Mouse (Mus musculus): ENCODE data around the gene Cdca3. TPM values are rescaled to one million over a fixed set of nuclear protein-coding genes. Genes with fewer than 3 reads are reported as not detected.

Cdca3 gene
- polyA plus RNA-seq (2016; fragmentation: Nextera tagmentation; extraction: Ambion mirVana): 105 and 121 TPM in 2 replicates

- under 1% methylated on average over 55 of the region's 55 CpGs for WGBS
- Histone ChIP-seq H3K4me1 (replicated peaks) (peaks cover 19% of the 10 kb centered on the region), H3K36me3 (peaks cover 47% of the 10 kb centered on the region), H3K9ac (peak within 1 kb of the TSS; percentile 79), H3K27me3 (replicated peaks) (no peaks in the 10 kb centered on the region), H3K4me2 (peak within 1 kb of the TSS; percentile 94), H3K27ac (ENCODE audit: poor library complexity, severe bottlenecking) (peak within 1 kb of the TSS; percentile 85), H3K4me3 (peak within 1 kb of the TSS; percentile 68), H3K9me3 (replicated peaks) (no peaks in the 10 kb centered on the region)
- ATAC-seq (ENCODE audit: insufficient number of reproducible peaks, low FRiP score): peak; percentile 96
These were observed at the start of gene Cdca3, which contains the start of gene Usp5 for GRCm38 (mm10) chr6:124828868-124829798. Gene Cdca3 (plus strand): TSS chr6:124829547. Gene Usp5 (minus strand): TSS chr6:124829484.

- Histone ChIP-seq H3K9me3 (replicated peaks) (0 out of 2 replicates have a peak, but pooled peaks cover 2% of the 10 kb centered on the region), H3K4me3 (peak overlapping the region; percentile 43), H3K27ac (ENCODE audit: poor library complexity, severe bottlenecking) (no peak overlapping the region), H3K4me1 (replicated peaks) (peaks cover 12% of the 10 kb centered on the region), H3K36me3 (no peaks in the 10 kb centered on the region), H3K4me2 (peak overlapping the region; percentile 86), H3K27me3 (replicated peaks) (peaks cover 26% of the 10 kb centered on the region), H3K9ac (peak overlapping the region; percentile 51; the same call in 1 of the 2 replicates)
- 5% methylated on average over 10 of the region's 10 CpGs for WGBS
- ATAC-seq (ENCODE audit: insufficient number of reproducible peaks, low FRiP score): no peak
These were observed 49.3 kb upstream of the Cdca3 start for GRCm38 (mm10) chr6:124779984-124780416.

- WGBS: 80% methylated on average over 7 of the region's 7 CpGs
- H3K4me1 ChIP-seq (replicated peaks): peaks cover 12% of the 10 kb centered on the region
- no peaks in the 10 kb centered on the region for H3K36me3 ChIP-seq
- H3K27ac ChIP-seq (ENCODE audit: poor library complexity, severe bottlenecking): no peak overlapping the region
- H3K27me3 ChIP-seq (replicated peaks): peaks cover 26% of the 10 kb centered on the region
- no peak for ATAC-seq (ENCODE audit: insufficient number of reproducible peaks, low FRiP score)
- H3K4me3 ChIP-seq: no peak overlapping the region
- no peak overlapping the region for H3K4me2 ChIP-seq
- no peak overlapping the region for H3K9ac ChIP-seq
- H3K9me3 ChIP-seq (replicated peaks): 0 out of 2 replicates have a peak, but pooled peaks cover 2% of the 10 kb centered on the region
These were observed 48.4 kb upstream of the Cdca3 start for GRCm38 (mm10) chr6:124780917-124781316.

- peaks cover 26% of the 10 kb centered on the region for H3K27me3 ChIP-seq (replicated peaks)
- peaks cover 12% of the 10 kb centered on the region for H3K4me1 ChIP-seq (replicated peaks)
- no peak overlapping the region for H3K9ac ChIP-seq
- H3K36me3 ChIP-seq: no peaks in the 10 kb centered on the region
- ATAC-seq (ENCODE audit: insufficient number of reproducible peaks, low FRiP score): peak; percentile 30; the same call in 1 of the 2 replicates
- H3K9me3 ChIP-seq (replicated peaks): no peaks in the 10 kb centered on the region
- WGBS: 18% methylated on average over 6 of the region's 6 CpGs
- H3K4me3 ChIP-seq: no peak overlapping the region
- H3K4me2 ChIP-seq: peak overlapping the region; percentile 38
- no peak overlapping the region for H3K27ac ChIP-seq (ENCODE audit: poor library complexity, severe bottlenecking)
These were observed 46.9 kb upstream of the Cdca3 start for GRCm38 (mm10) chr6:124782436-124782835.

GRCm38 (mm10) chr6:124786756-124787420 lies 42.5 kb upstream of the Cdca3 start:
- Histone ChIP-seq H3K9ac (no peak overlapping the region), H3K36me3 (no peaks in the 10 kb centered on the region), H3K4me3 (no peak overlapping the region), H3K4me2 (no peak overlapping the region), H3K4me1 (replicated peaks) (0 out of 2 replicates have a peak, but pooled peaks cover 3% of the 10 kb centered on the region), H3K27ac (ENCODE audit: poor library complexity, severe bottlenecking) (no peak overlapping the region), H3K27me3 (replicated peaks) (no peaks in the 10 kb centered on the region), H3K9me3 (replicated peaks) (no peaks in the 10 kb centered on the region)
- ATAC-seq (ENCODE audit: insufficient number of reproducible peaks, low FRiP score): no peak
- whole genome bisulfite sequencing: 53% methylated on average over 8 of the region's 8 CpGs

- 72% methylated on average over 10 of the region's 10 CpGs for WGBS
- Histone ChIP-seq H3K27ac (ENCODE audit: poor library complexity, severe bottlenecking) (no peak overlapping the region), H3K27me3 (replicated peaks) (no peaks in the 10 kb centered on the region), H3K9me3 (replicated peaks) (no peaks in the 10 kb centered on the region), H3K4me3 (no peak overlapping the region), H3K9ac (no peak overlapping the region), H3K4me1 (replicated peaks) (0 out of 2 replicates have a peak, but pooled peaks cover under 1% of the 10 kb centered on the region), H3K4me2 (no peak overlapping the region), H3K36me3 (no peaks in the 10 kb centered on the region)
- ATAC-seq (ENCODE audit: insufficient number of reproducible peaks, low FRiP score): no peak
These were observed 41.6 kb upstream of the Cdca3 start for GRCm38 (mm10) chr6:124787722-124788121.

GRCm38 (mm10) chr6:124789519-124789918 lies 39.8 kb upstream of the Cdca3 start:
- Histone ChIP-seq H3K4me1 (replicated peaks) (no peaks in the 10 kb centered on the region), H3K4me3 (no peak overlapping the region), H3K4me2 (no peak overlapping the region), H3K27me3 (replicated peaks) (no peaks in the 10 kb centered on the region), H3K9ac (no peak overlapping the region), H3K9me3 (replicated peaks) (no peaks in the 10 kb centered on the region), H3K27ac (ENCODE audit: poor library complexity, severe bottlenecking) (no peak overlapping the region), H3K36me3 (no peaks in the 10 kb centered on the region)
- 82% methylated on average over 4 of the region's 4 CpGs for WGBS
- ATAC-seq (ENCODE audit: insufficient number of reproducible peaks, low FRiP score): no peak

GRCm38 (mm10) chr6:124790121-124790520 lies 39.2 kb upstream of the Cdca3 start:
- H3K9me3 ChIP-seq (replicated peaks): no peaks in the 10 kb centered on the region
- WGBS: 66% methylated on average over 4 of the region's 4 CpGs
- no peak for ATAC-seq (ENCODE audit: insufficient number of reproducible peaks, low FRiP score)

GRCm38 (mm10) chr6:124791911-124792310 lies 37.4 kb upstream of the Cdca3 start:
- H3K9ac ChIP-seq: no peak overlapping the region
- ATAC-seq (ENCODE audit: insufficient number of reproducible peaks, low FRiP score): no peak
- 75% methylated on average over 3 of the region's 3 CpGs for WGBS
- no peaks in the 10 kb centered on the region for H3K36me3 ChIP-seq
- no peaks in the 10 kb centered on the region for H3K27me3 ChIP-seq (replicated peaks)
- H3K4me2 ChIP-seq: no peak overlapping the region
- no peak overlapping the region for H3K4me3 ChIP-seq
- H3K27ac ChIP-seq (ENCODE audit: poor library complexity, severe bottlenecking): no peak overlapping the region
- no peaks in the 10 kb centered on the region for H3K9me3 ChIP-seq (replicated peaks)
- no peaks in the 10 kb centered on the region for H3K4me1 ChIP-seq (replicated peaks)

More at GRCm38 (mm10) chr6:124790121-124790520, 39.2 kb upstream of the Cdca3 start:
- no peak overlapping the region for H3K27ac ChIP-seq (ENCODE audit: poor library complexity, severe bottlenecking)
- H3K4me3 ChIP-seq: no peak overlapping the region
- no peaks in the 10 kb centered on the region for H3K36me3 ChIP-seq
- no peak overlapping the region for H3K9ac ChIP-seq
- no peak overlapping the region for H3K4me2 ChIP-seq
- no peaks in the 10 kb centered on the region for H3K4me1 ChIP-seq (replicated peaks)
- no peaks in the 10 kb centered on the region for H3K27me3 ChIP-seq (replicated peaks)

- H3K9me3 ChIP-seq (replicated peaks): no peaks in the 10 kb centered on the region
- WGBS: 81% methylated on average over 4 of the region's 4 CpGs
- no peaks in the 10 kb centered on the region for H3K27me3 ChIP-seq (replicated peaks)
- no peak for ATAC-seq (ENCODE audit: insufficient number of reproducible peaks, low FRiP score)
- H3K4me2 ChIP-seq: no peak overlapping the region
- H3K9ac ChIP-seq: no peak overlapping the region
- no peaks in the 10 kb centered on the region for H3K36me3 ChIP-seq
- no peak overlapping the region for H3K4me3 ChIP-seq
- no peaks in the 10 kb centered on the region for H3K4me1 ChIP-seq (replicated peaks)
- no peak overlapping the region for H3K27ac ChIP-seq (ENCODE audit: poor library complexity, severe bottlenecking)
These were observed 33.6 kb upstream of the Cdca3 start for GRCm38 (mm10) chr6:124795781-124796180.

GRCm38 (mm10) chr6:124796200-124796599 lies 33.1 kb upstream of the Cdca3 start:
- no peak for ATAC-seq (ENCODE audit: insufficient number of reproducible peaks, low FRiP score)
- Histone ChIP-seq H3K36me3 (no peaks in the 10 kb centered on the region), H3K4me1 (replicated peaks) (no peaks in the 10 kb centered on the region), H3K4me2 (no peak overlapping the region), H3K27me3 (replicated peaks) (no peaks in the 10 kb centered on the region), H3K9ac (no peak overlapping the region), H3K4me3 (no peak overlapping the region), H3K27ac (ENCODE audit: poor library complexity, severe bottlenecking) (no peak overlapping the region), H3K9me3 (replicated peaks) (no peaks in the 10 kb centered on the region)
- WGBS: 86% methylated on average over 2 of the region's 2 CpGs
